Mouse (Mus musculus) cerebellum, adult 2 months (tissue): Measurements from ENCODE around the gene Bcas2. TPM values are rescaled to one million over a fixed set of nuclear protein-coding genes. Genes with fewer than 3 reads are reported as not detected.
"Not testable (repeated sequence)": the region's sequence is repeated elsewhere in the genome, so short reads cannot be mapped to it uniquely, and the experiment has no call there.

Experiments used
- DNase-seq, 2 experiments: peaks; one replicate each; pipeline ENCODE4 v3.0.0; 2021
- H3K27ac ChIP-seq: fragments of 200-500 bp; 2 replicates; pipeline ENCODE4 v1.5.1; 2012; ENCODE audit warnings: low read length, control low read depth, inconsistent platforms; ENCODE audit not compliant: insufficient read depth
- H3K27me3 ChIP-seq: fragments of 200-500 bp; 2 replicates; pipeline ENCODE4 v1.6.1; 2012; ENCODE audit warnings: inconsistent platforms, mild to moderate bottlenecking, low read length, moderate library complexity; ENCODE audit not compliant: control insufficient read depth, insufficient read depth
- H3K4me1 ChIP-seq: fragments of 200-500 bp; 2 replicates; pipeline ENCODE4 v1.6.1; 2011; ENCODE audit warnings: low read length; ENCODE audit not compliant: control insufficient read depth, insufficient read depth
- H3K4me3 ChIP-seq: fragments of 200-500 bp; replicated peaks from 2 replicates; pipeline ENCODE3; 2011; ENCODE audit warnings: mild to moderate bottlenecking, low read depth, low read length, control low read depth; ENCODE audit not compliant: insufficient read depth
- CTCF ChIP-seq: fragments of 200-500 bp; IDR thresholded peaks from 2 replicates; pipeline ENCODE4 v1.5.1; 2011; ENCODE audit warnings: low read depth, mild to moderate bottlenecking, control low read depth, low read length, moderate library complexity, borderline replicate concordance; ENCODE audit not compliant: insufficient read depth
- POLR2A ChIP-seq: fragments of 200-500 bp; IDR thresholded peaks from 2 replicates; pipeline ENCODE4 v1.6.1; 2011; ENCODE audit warnings: low read length, control low read depth, borderline replicate concordance; ENCODE audit not compliant: insufficient read depth
- WGBS: fragments of 180-500 bp; shearing (Covaris S2); methylation state at CpG from one replicate; pipeline ENCODE4 v1.1.7; 2018; 5-methylcytosine and 5-hydroxymethylcytosine counted together
- polyA plus RNA-seq: library from polyadenylated mRNA; depleted of rRNA; stranded (reverse); fragments of >200 nt; gene quantifications from 2 replicates; pipeline ENCODE4 v1.2.3, GENCODE M21; 2012

Gene Bcas2
- polyA plus RNA-seq, 1 experiment = 139 TPM

DNA sequence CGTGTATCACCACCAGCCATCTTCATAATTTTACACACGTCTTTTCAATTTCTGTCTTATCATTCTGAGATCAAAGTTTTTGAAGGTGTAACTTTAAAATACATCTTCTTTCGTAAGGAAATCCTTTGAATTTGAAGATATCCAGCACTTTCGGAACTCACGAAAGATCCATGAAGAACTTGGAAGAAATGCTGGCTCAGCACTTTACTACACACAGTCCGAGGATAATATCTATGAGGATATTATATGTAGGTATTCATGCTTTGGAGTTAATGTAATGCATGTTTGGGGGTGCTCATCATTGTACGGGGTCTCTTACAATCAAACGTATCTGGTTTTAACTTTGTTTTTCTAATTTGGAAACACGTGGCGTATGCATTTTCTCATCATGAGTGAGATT, 38.4 kb upstream of the Bcas2 start:
- TF ChIP-seq POLR2A (no peak), CTCF (no peak)
- 95% methylated on average over 10 of the region's 10 CpGs for WGBS
- Histone ChIP-seq H3K4me3 (no peak overlapping the region), H3K27ac (no peak overlapping the region), H3K27me3 (no peaks in the 10 kb centered on the region), H3K4me1 (no peaks in the 10 kb centered on the region)
- DNase-seq = no peak

DNA sequence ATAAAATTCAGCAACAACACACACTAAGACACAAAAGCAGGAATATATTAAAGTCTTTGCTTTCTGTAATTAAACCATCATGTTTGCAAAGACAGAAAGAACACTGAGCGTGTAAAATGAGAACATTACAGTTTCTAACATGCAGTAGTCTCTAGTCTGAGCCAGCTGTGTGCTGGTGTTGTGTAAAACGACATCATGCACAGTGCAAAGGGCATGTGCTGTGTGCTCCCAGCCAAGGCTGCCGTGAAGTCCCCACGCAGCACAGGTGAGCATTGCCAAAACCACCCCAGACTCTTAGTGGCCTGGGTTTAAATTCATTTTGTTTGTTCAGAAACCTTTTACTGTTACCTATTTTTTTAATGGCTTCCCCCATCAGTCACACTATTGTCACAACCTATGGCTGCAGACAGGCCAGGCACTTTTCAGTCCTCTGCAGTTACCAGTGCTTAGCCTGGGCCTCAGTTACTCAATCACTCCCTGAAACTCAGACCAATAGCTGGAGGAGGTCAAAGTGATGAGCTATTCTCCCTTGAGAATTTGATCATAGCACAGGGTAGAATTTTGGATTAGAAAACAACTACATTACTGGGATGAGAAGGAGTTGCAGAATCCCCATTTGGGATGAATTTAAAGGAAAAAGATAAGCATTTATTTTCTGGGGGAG, 34.9 kb upstream of the Bcas2 start:
- 82% methylated on average over 4 of the region's 4 CpGs for WGBS
- no peak overlapping the region for H3K27ac ChIP-seq
- H3K4me3 ChIP-seq = no peak overlapping the region
- no peaks in the 10 kb centered on the region for H3K4me1 ChIP-seq
- no peak for DNase-seq
- no peaks in the 10 kb centered on the region for H3K27me3 ChIP-seq
- TF ChIP-seq POLR2A (no peak), CTCF (no peak)

DNA sequence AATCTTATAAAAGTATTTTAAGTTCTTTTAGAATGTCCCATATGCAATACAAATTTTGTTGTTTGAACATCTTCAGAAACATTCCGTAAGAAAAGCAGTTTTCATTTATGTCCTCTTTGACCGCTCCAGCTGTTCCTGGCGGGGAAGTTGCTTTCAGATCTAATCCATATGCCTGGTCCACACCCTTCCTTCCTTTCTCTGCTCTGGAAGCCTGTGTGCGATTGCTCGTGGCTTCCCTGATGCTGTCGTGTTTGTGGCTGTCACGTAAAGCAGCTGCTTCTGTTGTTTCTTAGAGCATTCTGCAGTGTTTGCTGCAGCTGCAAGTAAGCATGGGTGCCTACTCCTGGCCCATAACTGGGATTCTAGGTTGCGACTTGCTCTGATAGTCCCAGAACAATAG, 32.4 kb upstream of the Bcas2 start:
- TF ChIP-seq POLR2A = no peak
- TF ChIP-seq CTCF = no peak
- Histone ChIP-seq H3K4me1 (no peaks in the 10 kb centered on the region), H3K27me3 (no peaks in the 10 kb centered on the region), H3K4me3 (no peak overlapping the region), H3K27ac (no peak overlapping the region)
- WGBS = 72% methylated on average over 8 of the region's 8 CpGs
- no peak for DNase-seq

DNA sequence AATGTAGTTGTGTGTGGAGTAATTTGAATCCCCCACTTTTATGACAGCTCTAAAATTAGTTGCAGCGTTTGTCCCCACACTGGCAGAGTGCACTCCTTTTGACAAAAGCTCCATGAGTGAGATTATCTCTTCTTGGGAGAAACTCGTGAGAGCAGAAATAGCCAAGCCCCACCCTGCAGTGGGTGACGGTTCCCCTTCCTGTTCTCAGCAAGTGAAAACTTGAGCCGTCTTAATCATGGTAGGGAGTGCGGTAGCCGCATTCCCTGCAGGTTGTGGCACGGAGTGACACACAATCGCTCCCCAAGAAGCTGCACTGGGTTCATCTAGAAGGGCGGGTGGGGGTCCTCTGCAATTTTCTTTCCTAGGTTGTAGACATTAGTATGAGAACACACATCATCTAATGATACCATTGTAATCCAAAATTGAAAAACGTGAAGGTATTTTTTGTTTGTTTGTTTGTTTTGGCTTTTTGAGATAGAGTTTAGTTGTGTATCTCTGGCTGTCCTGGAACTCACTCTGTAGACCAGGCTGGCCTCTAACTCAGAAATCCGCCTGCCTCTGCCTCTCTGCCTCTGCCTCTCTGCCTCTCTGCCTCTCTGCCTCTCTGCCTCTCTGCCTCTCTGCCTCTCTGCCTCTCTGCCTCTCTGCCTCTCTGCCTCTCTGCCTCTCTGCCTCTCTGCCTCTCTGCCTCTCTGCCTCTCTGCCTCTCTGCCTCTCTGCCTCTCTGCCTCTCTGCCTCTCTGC, 31.2 kb upstream of the Bcas2 start:
- not testable (repeated sequence) for H3K4me1 ChIP-seq, DNase-seq, H3K27ac ChIP-seq, H3K4me3 ChIP-seq, H3K27me3 ChIP-seq
- 68% methylated on average over 11 of the region's 11 CpGs for WGBS

DNA sequence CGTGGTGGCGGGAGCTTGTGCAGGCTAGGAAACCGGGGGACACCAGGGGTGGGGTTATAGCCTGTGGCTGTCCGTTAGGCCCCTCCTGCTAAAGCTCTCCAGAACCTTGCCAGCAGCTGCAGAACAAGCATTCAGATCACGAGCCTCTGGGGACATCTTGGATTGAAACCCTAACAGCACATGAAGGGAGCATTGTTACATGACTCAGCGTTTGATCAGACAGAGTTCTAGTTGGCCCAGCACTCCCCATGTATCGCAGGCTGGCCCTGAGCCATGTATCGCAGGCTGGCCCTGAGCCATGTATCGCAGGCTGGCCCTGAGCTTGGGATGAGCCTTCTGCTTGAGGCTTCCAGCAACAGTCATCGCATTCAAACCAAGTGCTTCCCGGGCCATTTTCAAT, 30.2 kb upstream of the Bcas2 start:
- DNase-seq = peak; percentile 17 to 29
- H3K4me1 ChIP-seq = peaks cover 3% of the 10 kb centered on the region; the same call in 1 of the 2 replicates
- H3K27ac ChIP-seq = no peak overlapping the region
- H3K27me3 ChIP-seq = no peaks in the 10 kb centered on the region
- no peak for TF ChIP-seq CTCF
- no peak for TF ChIP-seq POLR2A
- 34% methylated on average over 11 of the region's 11 CpGs for WGBS
- no peak overlapping the region for H3K4me3 ChIP-seq

DNA sequence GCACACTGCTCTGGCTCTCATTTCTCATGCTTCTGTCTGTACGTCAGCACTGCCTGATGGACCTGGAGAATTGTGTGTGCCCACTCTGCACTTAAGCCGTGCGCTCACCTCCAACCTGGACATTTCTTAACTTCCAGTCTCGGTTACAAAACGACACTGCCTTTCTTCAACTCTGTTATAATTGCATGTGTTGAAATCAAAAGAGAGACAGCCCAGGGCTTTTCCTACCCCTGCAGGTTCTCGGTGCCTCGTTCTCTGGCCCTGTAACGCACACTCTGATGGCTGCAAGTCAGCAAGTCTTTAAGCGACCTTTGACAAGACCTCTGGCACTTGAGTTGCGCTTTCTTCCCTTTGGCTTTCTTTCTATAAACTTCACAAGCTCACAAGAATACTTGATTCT, 29.1 kb upstream of the Bcas2 start:
- Histone ChIP-seq H3K4me3 (no peak overlapping the region), H3K27me3 (no peaks in the 10 kb centered on the region), H3K27ac (no peak overlapping the region), H3K4me1 (peaks cover 7% of the 10 kb centered on the region; the same call in 1 of the 2 replicates)
- TF ChIP-seq POLR2A (no peak), CTCF (no peak)
- no peak for DNase-seq
- 88% methylated on average over 10 of the region's 10 CpGs for WGBS

DNA sequence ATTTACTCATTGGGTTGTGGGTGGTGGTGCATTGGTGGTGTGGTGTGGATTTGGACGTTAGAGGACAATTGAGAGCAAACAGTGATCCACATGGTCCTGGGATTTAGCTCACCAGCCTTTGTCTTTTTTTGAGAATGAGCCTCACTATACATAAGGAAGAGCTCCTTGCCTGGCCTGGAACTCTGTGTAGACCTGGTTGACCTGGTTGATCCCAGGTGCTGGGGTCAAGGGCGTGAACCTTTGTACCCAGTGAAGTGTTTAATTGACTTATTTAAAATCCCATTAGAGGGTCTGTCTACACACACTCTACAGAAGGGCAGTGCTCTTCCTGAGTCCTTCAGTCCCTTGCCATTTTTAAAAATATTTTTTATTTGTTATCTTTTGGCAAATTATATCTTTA, 26.1 kb upstream of the Bcas2 start:
- WGBS = 91% methylated on average over 2 of the region's 2 CpGs
- Histone ChIP-seq H3K4me1 (peaks cover 7% of the 10 kb centered on the region; the same call in 1 of the 2 replicates), H3K27me3 (no peaks in the 10 kb centered on the region), H3K4me3 (no peak overlapping the region), H3K27ac (no peak overlapping the region)
- TF ChIP-seq CTCF (no peak), POLR2A (no peak)
- DNase-seq = no peak

DNA sequence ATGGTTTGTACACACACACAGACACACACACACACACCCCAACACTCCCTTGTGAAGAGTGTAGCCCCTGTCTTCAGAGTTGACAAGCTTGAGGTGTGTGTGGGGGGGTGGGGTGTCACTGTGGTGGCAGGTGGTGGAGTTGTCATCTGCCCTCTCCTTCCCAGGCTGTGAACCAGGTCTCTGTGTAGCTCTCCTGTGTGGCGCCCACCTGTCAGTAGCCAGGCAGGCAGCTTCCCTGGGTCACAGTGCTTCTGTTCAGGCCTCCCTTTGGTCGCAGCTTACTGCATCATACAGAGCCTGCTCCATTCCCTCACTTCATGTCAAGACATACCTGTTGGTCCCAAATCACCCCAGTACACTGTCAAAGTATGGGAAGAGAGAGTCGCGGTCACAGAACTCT, 25.7 kb upstream of the Bcas2 start:
- WGBS = 77% methylated on average over 4 of the region's 4 CpGs
- no peak overlapping the region for H3K27ac ChIP-seq
- H3K4me1 ChIP-seq = peaks cover 7% of the 10 kb centered on the region; the same call in 1 of the 2 replicates
- H3K27me3 ChIP-seq = no peaks in the 10 kb centered on the region
- no peak for DNase-seq
- no peak for TF ChIP-seq CTCF
- no peak for TF ChIP-seq POLR2A
- no peak overlapping the region for H3K4me3 ChIP-seq
